Mouse (Mus musculus) small intestine, adult 2 months (tissue): ENCODE measurements around the gene Prdm16.

Experiments
- CTCF ChIP-seq: fragments of 200-500 bp; IDR thresholded peaks from 2 replicates; pipeline ENCODE4 v1.5.1; 2012; ENCODE audit warnings: low read depth, mild to moderate bottlenecking, control low read depth, inconsistent platforms, low read length, moderate library complexity, mixed read lengths; ENCODE audit not compliant: insufficient replicate concordance, insufficient read length; ENCODE audit errors: extremely low read depth
- POLR2A ChIP-seq: fragments of 200-500 bp; IDR thresholded peaks from 2 replicates; pipeline ENCODE4 v1.6.1; 2012; ENCODE audit warnings: low read depth, mild to moderate bottlenecking, control low read depth, inconsistent platforms, low read length, moderate library complexity

- TF ChIP-seq POLR2A = no peak
- no peak for TF ChIP-seq CTCF
Measured at GRCm38 (mm10) chr4:154623241-154623640, 13.4 kb downstream of the Prdm16 start.
